Mouse (Mus musculus) heart, embryonic 16.5 days (tissue): ENCODE measurements around the gene Mgmt. TPM values are rescaled to one million over a fixed set of nuclear protein-coding genes. Genes with fewer than 3 reads are reported as not detected.

Experiments
- ATAC-seq: fragments of 200-750 bp; cut with Nextera tagmentation; replicated peaks from 2 replicates; pipeline ENCODE4 v1.8.0; 2017; ENCODE audit warnings: moderate number of reproducible peaks; ENCODE audit not compliant: insufficient read depth, low FRiP score; ENCODE audit errors: extremely low read depth
- H3K27ac ChIP-seq: fragments of 300-500 bp; sonication (generic); 2 replicates; pipeline ENCODE4 v1.5.1; 2014; ENCODE audit warnings: mild to moderate bottlenecking, low read length, control low read depth, moderate library complexity
- H3K27me3 ChIP-seq: fragments of 300-500 bp; sonication (generic); 2 replicates; pipeline ENCODE4 v1.6.1; 2014; ENCODE audit warnings: low read length, mixed read lengths; ENCODE audit not compliant: control insufficient read depth, insufficient read depth
- H3K36me3 ChIP-seq: fragments of 300-500 bp; sonication (generic); 2 replicates; pipeline ENCODE4 v1.6.1; 2014; ENCODE audit not compliant: control insufficient read depth, insufficient read depth
- H3K4me1 ChIP-seq: fragments of 300-500 bp; sonication (generic); 2 replicates; pipeline ENCODE4 v1.6.1; 2014; ENCODE audit warnings: low read length, mixed read lengths; ENCODE audit not compliant: control insufficient read depth, insufficient read depth
- H3K4me2 ChIP-seq: fragments of 300-500 bp; sonication (generic); 2 replicates; pipeline ENCODE4 v1.6.1; 2014; ENCODE audit warnings: low read depth, mild to moderate bottlenecking, control low read depth, low read length
- H3K4me3 ChIP-seq: fragments of 300-500 bp; sonication (generic); 2 replicates; pipeline ENCODE4 v1.5.1; 2014; ENCODE audit warnings: mild to moderate bottlenecking, control low read depth, low read length
- H3K9ac ChIP-seq: fragments of 300-500 bp; sonication (generic); 2 replicates; pipeline ENCODE4 v1.6.1; 2014; ENCODE audit warnings: low read length, control low read depth
- H3K9me3 ChIP-seq: fragments of 300-500 bp; sonication (generic); replicated peaks from 2 replicates; pipeline ENCODE4 v1.6.1; 2016; ENCODE audit warnings: low read length; ENCODE audit not compliant: control insufficient read depth
- WGBS: fragments of 180-500 bp; shearing (Covaris S2); extraction: QIAGEN DNeasy Blood & Tissue Kit; methylation state at CpG from one replicate; pipeline ENCODE4 v1.1.7; 2014; 5-methylcytosine and 5-hydroxymethylcytosine counted together
- polyA plus RNA-seq: library from polyadenylated mRNA; unstranded; fragments of >200 nt; fragmentation: Nextera tagmentation; extraction: Ambion mirVana; gene quantifications from 2 replicates; pipeline ENCODE4 v1.2.1, GENCODE M21; 2015

Mgmt gene
- 7.7 TPM in 2 replicates for polyA plus RNA-seq

GRCm38 (mm10) chr7:136894106-136894986 lies at the start of gene Mgmt:
TSS of gene Mgmt (plus strand) at chr7:136894614.
- Histone ChIP-seq H3K27me3 (no peaks in the 10 kb centered on the region), H3K4me1 (peaks cover 16% of the 10 kb centered on the region), H3K36me3 (no peaks in the 10 kb centered on the region), H3K4me2 (peak within 1 kb of the TSS; percentile 74), H3K9me3 (no peaks in the 10 kb centered on the region), H3K4me3 (peak within 1 kb of the TSS; percentile 54), H3K27ac (peak within 1 kb of the TSS; percentile 68), H3K9ac (peak within 1 kb of the TSS; percentile 76)
- WGBS, result 9% methylated on average over 33 of the region's 33 CpGs
- peak; percentile 97 for ATAC-seq

GRCm38 (mm10) chr7:136844835-136845234 lies 49.6 kb upstream of the Mgmt start:
- Histone ChIP-seq H3K27me3 (no peaks in the 10 kb centered on the region), H3K27ac (peak overlapping the region; percentile 37; the same call in 1 of the 2 replicates), H3K4me3 (no peak overlapping the region), H3K36me3 (no peaks in the 10 kb centered on the region), H3K9me3 (no peaks in the 10 kb centered on the region), H3K9ac (no peak overlapping the region), H3K4me2 (no peak overlapping the region), H3K4me1 (peaks cover 7% of the 10 kb centered on the region)
- ATAC-seq, result no peak
- 72% methylated on average over 5 of the region's 5 CpGs for WGBS

- no peaks in the 10 kb centered on the region for H3K27me3 ChIP-seq
- H3K9me3 ChIP-seq, result no peaks in the 10 kb centered on the region
- no peak overlapping the region for H3K4me2 ChIP-seq
- 55% methylated on average over 9 of the region's 9 CpGs for WGBS
- no peak overlapping the region for H3K9ac ChIP-seq
- ATAC-seq, result no peak
- no peak overlapping the region for H3K4me3 ChIP-seq
- no peak overlapping the region for H3K27ac ChIP-seq
- H3K4me1 ChIP-seq, result peaks cover 7% of the 10 kb centered on the region
- H3K36me3 ChIP-seq, result no peaks in the 10 kb centered on the region
Observed at GRCm38 (mm10) chr7:136845321-136845720, 49.1 kb upstream of the Mgmt start.

- H3K36me3 ChIP-seq, result no peaks in the 10 kb centered on the region
- WGBS, result 78% methylated on average over 10 of the region's 10 CpGs
- H3K27ac ChIP-seq, result 0 out of 2 replicates have a peak overlapping the region, but pooled peaks have one; percentile 15
- no peaks in the 10 kb centered on the region for H3K27me3 ChIP-seq
- H3K4me2 ChIP-seq, result no peak overlapping the region
- H3K4me3 ChIP-seq, result no peak overlapping the region
- no peak for ATAC-seq
- H3K9me3 ChIP-seq, result no peaks in the 10 kb centered on the region
- H3K4me1 ChIP-seq, result peaks cover 7% of the 10 kb centered on the region
- no peak overlapping the region for H3K9ac ChIP-seq
Observed at GRCm38 (mm10) chr7:136846086-136846620, 48.3 kb upstream of the Mgmt start.

- Histone ChIP-seq H3K27me3 (no peaks in the 10 kb centered on the region), H3K9me3 (no peaks in the 10 kb centered on the region), H3K4me1 (peaks cover 13% of the 10 kb centered on the region), H3K27ac (no peak overlapping the region), H3K36me3 (no peaks in the 10 kb centered on the region), H3K4me2 (no peak overlapping the region), H3K4me3 (no peak overlapping the region), H3K9ac (no peak overlapping the region)
- ATAC-seq, result no peak
- WGBS, result 83% methylated on average over 6 of the region's 6 CpGs
Observed at GRCm38 (mm10) chr7:136847601-136848000, 46.8 kb upstream of the Mgmt start.

GRCm38 (mm10) chr7:136848761-136849160 lies 45.7 kb upstream of the Mgmt start:
- Histone ChIP-seq H3K9ac (no peak overlapping the region), H3K27me3 (no peaks in the 10 kb centered on the region), H3K4me2 (no peak overlapping the region), H3K4me3 (no peak overlapping the region), H3K4me1 (peaks cover 8% of the 10 kb centered on the region), H3K27ac (no peak overlapping the region), H3K36me3 (no peaks in the 10 kb centered on the region), H3K9me3 (no peaks in the 10 kb centered on the region)
- no peak for ATAC-seq
- 75% methylated on average over 8 of the region's 8 CpGs for WGBS

- no peaks in the 10 kb centered on the region for H3K9me3 ChIP-seq
- peaks cover 6% of the 10 kb centered on the region for H3K4me1 ChIP-seq
- H3K4me3 ChIP-seq, result no peak overlapping the region
- no peaks in the 10 kb centered on the region for H3K27me3 ChIP-seq
- no peak for ATAC-seq
- 80% methylated on average over 3 of the region's 3 CpGs for WGBS
- H3K36me3 ChIP-seq, result no peaks in the 10 kb centered on the region
- peak overlapping the region; percentile 28 for H3K27ac ChIP-seq
- no peak overlapping the region for H3K9ac ChIP-seq
- no peak overlapping the region for H3K4me2 ChIP-seq
Observed at GRCm38 (mm10) chr7:136849811-136850210, 44.6 kb upstream of the Mgmt start.

GRCm38 (mm10) chr7:136850339-136850738 lies 44.1 kb upstream of the Mgmt start:
- Histone ChIP-seq H3K4me3 (no peak overlapping the region), H3K4me1 (peaks cover 6% of the 10 kb centered on the region), H3K36me3 (no peaks in the 10 kb centered on the region), H3K4me2 (no peak overlapping the region), H3K27me3 (no peaks in the 10 kb centered on the region), H3K27ac (peak overlapping the region; percentile 53), H3K9ac (no peak overlapping the region), H3K9me3 (no peaks in the 10 kb centered on the region)
- 39% methylated on average over 5 of the region's 5 CpGs for WGBS
- ATAC-seq, result peak; percentile 52

- peaks cover 6% of the 10 kb centered on the region for H3K4me1 ChIP-seq
- ATAC-seq, result 0 out of 2 replicates have a peak, but pooled peaks have one; percentile 20
- H3K9ac ChIP-seq, result no peak overlapping the region
- WGBS, result 41% methylated on average over 8 of the region's 8 CpGs
- H3K4me3 ChIP-seq, result no peak overlapping the region
- H3K27ac ChIP-seq, result peak overlapping the region; percentile 59
- H3K36me3 ChIP-seq, result no peaks in the 10 kb centered on the region
- H3K27me3 ChIP-seq, result no peaks in the 10 kb centered on the region
- H3K4me2 ChIP-seq, result no peak overlapping the region
- H3K9me3 ChIP-seq, result no peaks in the 10 kb centered on the region
Observed at GRCm38 (mm10) chr7:136851946-136852345, 42.5 kb upstream of the Mgmt start.
